Mouse (Mus musculus): ENCODE measurements around the gene Snrnp200.

DNA sequence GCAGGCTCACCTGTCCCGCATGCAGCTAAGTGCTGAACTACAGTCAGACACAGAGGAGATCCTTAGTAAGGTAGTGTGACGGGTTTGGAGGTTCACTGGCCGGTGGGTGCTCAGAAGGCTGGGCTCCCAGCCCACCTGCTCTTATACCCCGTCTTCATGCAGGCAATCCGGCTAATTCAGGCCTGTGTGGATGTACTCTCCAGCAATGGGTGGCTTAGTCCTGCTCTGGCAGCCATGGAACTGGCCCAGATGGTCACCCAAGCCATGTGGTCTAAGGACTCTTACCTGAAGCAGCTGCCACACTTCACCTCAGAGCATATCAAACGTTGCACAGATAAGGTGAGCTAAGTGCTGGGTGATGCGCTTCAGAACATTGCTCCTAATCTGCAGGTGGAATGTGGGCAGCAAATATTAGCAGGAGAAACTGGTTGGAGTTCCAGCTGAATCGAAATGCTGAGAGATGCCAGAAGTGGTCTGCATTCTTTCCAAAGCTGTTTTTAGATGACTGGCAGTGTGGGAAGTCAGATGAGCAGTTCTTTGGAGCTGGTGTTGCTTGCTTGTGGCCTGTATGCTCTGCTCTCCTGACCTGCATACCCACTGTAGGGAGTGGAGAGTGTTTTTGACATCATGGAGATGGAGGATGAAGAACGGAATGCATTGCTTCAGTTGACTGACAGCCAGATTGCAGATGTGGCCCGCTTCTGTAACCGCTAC is 29.9 kb downstream of the Snrnp200 start:
- no peak for TF ChIP-seq CTCF (IDR thresholded peaks at IDR 0.05; ENCODE audit: insufficient read depth, low read length)
- no peak for TF ChIP-seq POLR2A (IDR thresholded peaks at IDR 0.05; ENCODE audit: borderline replicate concordance, extremely low read depth, low read depth, low read length)

Measured in lung, adult 2 months (tissue).